Mouse (Mus musculus): Measurements from ENCODE around the gene 1700025C18Rik. TPM values are rescaled to one million over a fixed set of nuclear protein-coding genes. Genes with fewer than 3 reads are reported as not detected.
A peak's percentile ranks its signal among the peaks of the same experiment; 100 is the strongest.

The 1700025C18Rik gene
- polyA plus RNA-seq (2016; fragmentation: Nextera tagmentation; extraction: Ambion mirVana): not detected in 2 replicates

DNA sequence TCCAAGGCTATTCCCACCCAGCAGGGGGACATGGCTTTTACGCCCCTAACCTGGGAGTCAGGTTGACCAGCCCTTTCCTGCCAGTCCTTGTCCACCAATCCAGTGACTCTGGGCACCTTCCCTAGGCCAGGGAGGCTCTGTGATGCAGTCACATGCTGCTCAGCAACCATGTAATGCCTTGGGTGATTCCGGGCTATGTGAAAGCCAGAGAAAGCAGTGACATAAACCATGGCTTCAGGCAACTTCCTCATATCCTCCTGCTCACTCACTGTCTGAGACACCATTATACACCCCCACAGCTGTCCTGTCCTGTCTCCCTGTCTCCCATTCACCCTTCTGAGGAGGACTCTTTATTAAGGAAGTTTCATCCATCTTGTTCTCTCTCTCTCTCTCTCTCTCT, at the start of gene 1700025C18Rik:
TSS of gene 1700025C18Rik (minus strand) at position 101 of the 400 bp plus-strand sequence.
- Histone ChIP-seq H3K9ac (no peak within 1 kb of the TSS), H3K27ac (no peak within 1 kb of the TSS), H3K9me3 (replicated peaks) (no peaks in the 10 kb centered on the region), H3K4me3 (no peak within 1 kb of the TSS), H3K4me2 (no peak within 1 kb of the TSS), H3K36me3 (no peaks in the 10 kb centered on the region), H3K27me3 (replicated peaks) (peaks cover 19% of the 10 kb centered on the region; the same call in 1 of the 2 replicates), H3K4me1 (no peaks in the 10 kb centered on the region)
- WGBS (ENCODE audit: insufficient replicate concordance): 72% methylated on average over 2 of the region's 2 CpGs
- no peak for ATAC-seq

DNA sequence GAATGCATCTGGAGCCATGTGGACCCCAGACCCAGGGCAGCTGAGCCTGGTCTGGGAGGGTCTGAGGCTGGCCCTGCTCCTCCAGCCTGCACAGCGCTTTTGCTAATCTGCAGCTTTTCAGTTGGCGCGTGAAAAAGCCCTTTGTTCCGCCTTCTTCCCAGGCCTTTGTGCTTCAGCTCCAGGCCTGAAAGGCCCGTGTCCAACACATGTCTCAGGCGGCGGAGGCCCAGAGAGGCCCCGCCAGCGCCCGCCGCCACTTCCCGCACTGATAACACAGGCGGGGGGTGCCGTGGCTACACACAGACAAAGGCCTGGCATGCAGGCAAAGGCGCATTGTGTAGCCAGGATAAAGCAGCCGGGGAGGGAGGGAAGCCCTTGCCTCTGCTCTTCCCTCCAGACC, 45.5 kb upstream of the 1700025C18Rik start:
- peaks cover 28% of the 10 kb centered on the region for H3K4me1 ChIP-seq
- no peak for ATAC-seq
- H3K9ac ChIP-seq: no peak overlapping the region
- 9% methylated on average over 16 of the region's 16 CpGs for WGBS (ENCODE audit: insufficient replicate concordance)
- 0 out of 2 replicates have a peak overlapping the region, but pooled peaks have one; percentile 0 for H3K4me2 ChIP-seq
- no peaks in the 10 kb centered on the region for H3K9me3 ChIP-seq (replicated peaks)
- no peak overlapping the region for H3K4me3 ChIP-seq
- H3K27me3 ChIP-seq (replicated peaks): peaks cover 56% of the 10 kb centered on the region
- no peaks in the 10 kb centered on the region for H3K36me3 ChIP-seq
- H3K27ac ChIP-seq: no peak overlapping the region

DNA sequence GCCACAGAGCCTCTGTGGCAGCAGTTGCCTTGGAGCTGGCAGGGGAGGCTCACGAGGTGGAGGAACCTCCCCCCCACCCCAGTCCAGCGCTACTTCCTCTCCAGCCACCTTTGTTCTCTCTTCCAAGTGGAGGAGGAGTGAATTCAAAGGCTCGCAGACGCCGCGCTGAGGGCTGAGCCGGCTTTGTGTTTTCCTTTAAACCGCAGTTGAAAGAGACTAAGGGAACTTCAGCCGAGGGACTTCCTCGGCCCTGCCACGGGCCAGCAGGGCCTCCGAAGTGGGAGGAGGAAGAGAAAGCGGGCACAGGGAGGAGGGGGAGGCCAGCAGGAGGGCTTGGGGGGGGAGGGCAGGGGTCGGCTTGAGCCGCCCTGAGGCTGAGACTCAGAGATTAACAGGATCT, 43.0 kb upstream of the 1700025C18Rik start:
- peaks cover 26% of the 10 kb centered on the region for H3K4me1 ChIP-seq
- 3% methylated on average over 15 of the region's 15 CpGs for WGBS (ENCODE audit: insufficient replicate concordance)
- H3K36me3 ChIP-seq: no peaks in the 10 kb centered on the region
- no peak overlapping the region for H3K4me3 ChIP-seq
- H3K27ac ChIP-seq: no peak overlapping the region
- no peak for ATAC-seq
- no peaks in the 10 kb centered on the region for H3K9me3 ChIP-seq (replicated peaks)
- no peak overlapping the region for H3K9ac ChIP-seq
- H3K27me3 ChIP-seq (replicated peaks): peaks cover 56% of the 10 kb centered on the region
- H3K4me2 ChIP-seq: no peak overlapping the region

DNA sequence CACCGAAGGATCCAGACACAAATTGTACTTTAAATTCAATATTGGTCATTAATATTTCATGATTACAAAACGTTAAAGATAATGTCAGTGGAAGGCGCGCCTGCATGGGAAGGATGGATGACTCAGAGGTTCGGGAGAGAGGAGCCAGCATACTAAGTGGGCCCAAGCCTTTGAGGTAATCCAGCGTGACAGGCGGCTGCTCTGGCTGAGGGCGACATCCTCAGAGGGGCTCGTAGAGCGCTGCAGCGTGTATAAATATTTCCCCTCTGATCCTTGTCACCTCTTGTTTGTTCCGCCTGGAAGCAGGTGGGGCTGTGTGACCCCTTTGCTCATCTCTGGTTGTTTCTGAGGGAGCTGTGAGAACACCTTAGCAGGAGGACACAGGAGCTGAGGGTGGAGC, 40.9 kb upstream of the 1700025C18Rik start:
- Histone ChIP-seq H3K4me3 (no peak overlapping the region), H3K9me3 (replicated peaks) (no peaks in the 10 kb centered on the region), H3K9ac (no peak overlapping the region), H3K4me1 (peaks cover 14% of the 10 kb centered on the region), H3K4me2 (no peak overlapping the region), H3K36me3 (no peaks in the 10 kb centered on the region), H3K27ac (no peak overlapping the region), H3K27me3 (replicated peaks) (peaks cover 61% of the 10 kb centered on the region)
- ATAC-seq: no peak
- WGBS (ENCODE audit: insufficient replicate concordance): 40% methylated on average over 12 of the region's 12 CpGs

DNA sequence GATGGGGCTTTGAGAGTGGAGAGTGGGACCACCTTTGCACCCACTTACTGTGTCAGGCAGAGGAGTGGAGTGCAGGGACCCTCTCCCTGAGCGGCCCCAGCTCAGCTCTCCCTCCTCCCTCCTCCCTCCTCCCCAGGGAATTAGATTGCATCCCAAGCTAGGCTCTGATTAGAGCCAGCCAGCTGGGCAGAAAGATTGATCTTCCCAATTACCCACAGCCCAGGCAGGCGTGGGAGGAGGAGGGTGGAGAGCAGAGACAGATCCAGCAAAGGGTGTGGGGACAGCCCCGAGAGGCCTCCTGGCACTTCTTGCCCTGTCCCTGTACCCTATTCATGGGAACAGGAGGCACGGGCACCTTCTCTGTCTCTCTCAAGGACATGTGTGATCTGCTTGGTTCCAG, 38.6 kb upstream of the 1700025C18Rik start:
- H3K27ac ChIP-seq: no peak overlapping the region
- H3K36me3 ChIP-seq: no peaks in the 10 kb centered on the region
- H3K27me3 ChIP-seq (replicated peaks): peaks cover 56% of the 10 kb centered on the region
- no peak overlapping the region for H3K4me2 ChIP-seq
- WGBS (ENCODE audit: insufficient replicate concordance): 46% methylated on average over 4 of the region's 4 CpGs
- no peaks in the 10 kb centered on the region for H3K9me3 ChIP-seq (replicated peaks)
- H3K4me1 ChIP-seq: peaks cover 8% of the 10 kb centered on the region; the same call in 1 of the 2 replicates
- H3K4me3 ChIP-seq: no peak overlapping the region
- no peak overlapping the region for H3K9ac ChIP-seq
- ATAC-seq: no peak

GRCm38 (mm10) chr2:165126896-165127562, 36.5 kb upstream of the 1700025C18Rik start:
- Histone ChIP-seq H3K36me3 (no peaks in the 10 kb centered on the region), H3K27ac (no peak overlapping the region), H3K9me3 (replicated peaks) (no peaks in the 10 kb centered on the region), H3K9ac (no peak overlapping the region), H3K4me2 (no peak overlapping the region), H3K4me3 (no peak overlapping the region), H3K27me3 (replicated peaks) (peaks cover 45% of the 10 kb centered on the region), H3K4me1 (no peaks in the 10 kb centered on the region)
- WGBS (ENCODE audit: insufficient replicate concordance): 57% methylated on average over 10 of the region's 10 CpGs
- ATAC-seq: no peak

GRCm38 (mm10) chr2:165121206-165121840, 30.8 kb upstream of the 1700025C18Rik start:
- H3K9ac ChIP-seq: no peak overlapping the region
- no peak overlapping the region for H3K27ac ChIP-seq
- no peaks in the 10 kb centered on the region for H3K36me3 ChIP-seq
- H3K4me2 ChIP-seq: no peak overlapping the region
- no peaks in the 10 kb centered on the region for H3K9me3 ChIP-seq (replicated peaks)
- H3K4me3 ChIP-seq: no peak overlapping the region
- no peak for ATAC-seq
- WGBS (ENCODE audit: insufficient replicate concordance): 24% methylated on average over 10 of the region's 10 CpGs
- H3K27me3 ChIP-seq (replicated peaks): peaks cover 61% of the 10 kb centered on the region
- H3K4me1 ChIP-seq: no peaks in the 10 kb centered on the region

GRCm38 (mm10) chr2:165120765-165121164, 30.2 kb upstream of the 1700025C18Rik start:
- H3K27me3 ChIP-seq (replicated peaks): peaks cover 62% of the 10 kb centered on the region
- no peak for ATAC-seq
- H3K36me3 ChIP-seq: no peaks in the 10 kb centered on the region
- no peak overlapping the region for H3K9ac ChIP-seq
- no peak overlapping the region for H3K4me2 ChIP-seq
- H3K27ac ChIP-seq: no peak overlapping the region
- H3K4me1 ChIP-seq: no peaks in the 10 kb centered on the region
- H3K4me3 ChIP-seq: no peak overlapping the region
- 69% methylated on average over 9 of the region's 9 CpGs for WGBS (ENCODE audit: insufficient replicate concordance)
- no peaks in the 10 kb centered on the region for H3K9me3 ChIP-seq (replicated peaks)

DNA sequence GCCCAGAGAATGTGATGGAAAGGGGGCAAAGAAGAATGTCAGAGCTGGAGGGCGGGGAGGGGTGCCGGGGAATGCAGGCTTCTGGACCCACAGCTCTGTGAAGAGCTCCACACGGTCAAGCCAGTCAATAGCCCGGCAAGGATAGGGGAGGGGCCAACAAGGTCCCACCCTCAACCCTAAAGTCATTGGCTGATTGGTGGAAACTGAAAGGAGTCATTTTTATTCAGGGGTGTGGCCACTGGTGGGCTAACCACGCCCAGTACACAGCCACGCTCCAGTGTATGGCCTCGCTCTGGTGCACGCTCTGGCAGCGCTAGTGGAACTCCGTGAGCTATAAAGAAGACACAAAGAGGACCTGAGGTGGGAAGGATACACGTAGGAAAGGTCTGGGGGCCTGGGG, 23.2 kb upstream of the 1700025C18Rik start:
- H3K36me3 ChIP-seq: no peaks in the 10 kb centered on the region
- H3K9me3 ChIP-seq (replicated peaks): no peaks in the 10 kb centered on the region
- H3K27ac ChIP-seq: no peak overlapping the region
- no peak overlapping the region for H3K4me2 ChIP-seq
- H3K9ac ChIP-seq: no peak overlapping the region
- no peak overlapping the region for H3K4me3 ChIP-seq
- peaks cover 100% of the 10 kb centered on the region for H3K27me3 ChIP-seq (replicated peaks)
- ATAC-seq: no peak
- 20% methylated on average over 11 of the region's 11 CpGs for WGBS (ENCODE audit: insufficient replicate concordance)
- 0 out of 2 replicates have a peak, but pooled peaks cover 3% of the 10 kb centered on the region for H3K4me1 ChIP-seq

DNA sequence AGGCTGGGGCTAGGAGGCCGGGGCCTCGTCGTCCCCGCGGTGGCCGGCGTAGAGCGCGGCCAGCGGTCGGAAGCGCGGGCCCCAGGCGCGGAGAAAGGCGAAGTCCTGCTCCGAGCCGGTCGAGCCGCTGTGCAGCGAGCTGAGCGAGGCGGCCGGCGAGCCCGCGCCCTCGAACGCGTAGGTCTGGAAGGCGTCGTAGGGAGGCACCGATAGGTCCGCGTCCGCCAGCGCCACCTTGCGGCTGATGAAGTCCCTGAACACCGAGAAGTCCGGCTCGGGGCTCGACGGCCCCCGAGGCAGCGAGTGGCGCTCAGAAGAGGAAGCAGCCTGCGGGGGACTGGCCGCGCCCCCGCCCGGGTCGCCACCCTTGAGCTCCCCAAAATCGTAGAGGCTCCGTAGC, 21.6 kb upstream of the 1700025C18Rik start:
- Histone ChIP-seq H3K9ac (no peak overlapping the region), H3K4me3 (no peak overlapping the region), H3K4me1 (0 out of 2 replicates have a peak, but pooled peaks cover 3% of the 10 kb centered on the region), H3K9me3 (replicated peaks) (no peaks in the 10 kb centered on the region), H3K27me3 (replicated peaks) (peaks cover 99% of the 10 kb centered on the region), H3K4me2 (peak overlapping the region; percentile 8; the same call in 1 of the 2 replicates), H3K27ac (no peak overlapping the region), H3K36me3 (no peaks in the 10 kb centered on the region)
- 1% methylated on average over 54 of the region's 54 CpGs for WGBS (ENCODE audit: insufficient replicate concordance)
- ATAC-seq: peak; percentile 59

- H3K27me3 ChIP-seq (replicated peaks): peaks cover 90% of the 10 kb centered on the region
- no peak overlapping the region for H3K27ac ChIP-seq
- H3K4me2 ChIP-seq: no peak overlapping the region
- no peaks in the 10 kb centered on the region for H3K4me1 ChIP-seq
- no peaks in the 10 kb centered on the region for H3K36me3 ChIP-seq
- no peak overlapping the region for H3K4me3 ChIP-seq
- ATAC-seq: no peak
- H3K9ac ChIP-seq: no peak overlapping the region
- no peaks in the 10 kb centered on the region for H3K9me3 ChIP-seq (replicated peaks)
- WGBS (ENCODE audit: insufficient replicate concordance): 26% methylated on average over 18 of the region's 18 CpGs
Measured at GRCm38 (mm10) chr2:165106585-165106984, 16.0 kb upstream of the 1700025C18Rik start.

DNA sequence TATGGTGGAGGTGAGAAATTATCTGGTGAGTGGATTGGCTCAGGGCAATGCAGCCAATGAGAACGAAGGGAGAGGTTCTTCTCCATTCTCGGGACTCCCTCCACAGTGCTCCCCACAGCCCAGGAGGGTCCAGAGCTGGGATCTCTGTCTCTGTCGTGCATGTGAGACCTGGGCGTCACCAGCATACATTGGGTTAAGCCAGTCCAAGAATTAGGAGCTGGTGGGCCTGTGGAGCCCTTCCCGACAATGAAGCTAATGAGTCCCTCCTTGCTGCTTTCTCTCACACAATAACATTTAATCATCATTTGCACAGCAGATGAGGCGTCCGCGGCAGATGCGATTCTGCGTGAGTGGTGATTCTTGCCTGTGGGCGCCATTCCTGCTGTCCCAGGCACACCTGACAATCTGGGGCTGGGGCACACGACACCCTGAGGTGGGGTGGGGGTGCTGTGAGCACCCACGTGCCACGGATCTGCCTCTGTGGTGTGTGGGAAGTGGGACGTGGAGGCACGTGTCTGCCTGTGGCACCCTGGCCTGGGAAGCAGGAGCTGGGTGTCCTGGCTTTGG, 15.0 kb upstream of the 1700025C18Rik start:
- Histone ChIP-seq H3K27me3 (replicated peaks) (peaks cover 87% of the 10 kb centered on the region), H3K9me3 (replicated peaks) (no peaks in the 10 kb centered on the region), H3K4me1 (no peaks in the 10 kb centered on the region), H3K4me3 (no peak overlapping the region), H3K27ac (no peak overlapping the region), H3K9ac (no peak overlapping the region), H3K4me2 (no peak overlapping the region), H3K36me3 (no peaks in the 10 kb centered on the region)
- ATAC-seq: no peak
- WGBS (ENCODE audit: insufficient replicate concordance): 62% methylated on average over 16 of the region's 16 CpGs
